Mouse (Mus musculus): ENCODE measurements at regions not wholly inside any gene's neighbourhood (a gene's known extent, or its start where the extent isn't known, plus 50 kb on each side); places are given as distances from the start of the nearest gene placed in this dataset.
A peak's percentile ranks its signal among the peaks of the same experiment; 100 is the strongest.
"Not testable (repeated sequence)": the region's sequence is repeated elsewhere in the genome, so short reads cannot be mapped to it uniquely, and the experiment has no call there.

DNA sequence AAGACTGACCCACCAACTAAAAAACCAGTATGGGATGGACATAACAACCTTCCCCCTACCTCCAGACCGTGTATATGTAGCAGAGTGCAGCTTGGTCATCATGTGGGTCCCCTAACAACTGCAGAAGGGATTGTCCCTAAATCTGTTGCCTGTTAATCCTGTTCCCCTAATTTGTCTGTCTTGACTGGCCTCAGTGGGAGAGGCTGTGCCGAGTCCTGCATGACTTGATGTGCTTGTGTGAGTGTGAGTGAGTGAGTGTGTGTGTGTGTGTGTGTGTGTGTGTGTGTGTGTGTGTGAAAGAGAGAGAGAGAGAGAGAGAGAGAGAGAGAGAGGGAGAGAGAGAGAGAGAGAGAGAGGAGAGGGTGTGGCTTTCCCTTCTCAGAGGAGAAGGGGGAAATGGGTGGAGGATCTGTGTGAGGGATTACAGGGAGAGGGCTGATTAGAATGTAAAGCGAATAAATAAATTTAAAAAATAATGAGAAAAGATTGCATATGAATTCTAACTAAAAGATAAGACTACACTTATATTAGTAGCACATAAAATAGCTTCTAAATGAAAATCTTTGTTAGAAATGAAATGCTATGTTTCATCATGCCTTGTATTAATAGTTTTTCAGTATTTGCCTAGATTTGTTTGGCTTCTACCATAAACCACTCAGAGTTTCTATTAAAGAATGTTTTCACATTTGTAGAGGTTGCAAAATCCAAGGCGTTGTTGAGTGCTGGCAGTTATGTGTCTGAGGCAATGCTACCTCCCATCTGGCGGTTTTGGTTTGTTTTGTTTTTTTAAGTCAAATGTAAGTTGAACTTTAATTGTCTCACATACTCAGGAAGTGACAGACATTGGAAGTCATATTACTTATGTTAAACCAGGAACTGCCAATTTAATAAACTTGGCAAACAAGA is 740.9 kb downstream of the Abca13 start:
- no peak for DNase-seq
- intact Hi-C loops (cut with DNase I), result no loop called here

GRCm38 (mm10) chr11:9962696-9963202 is 771.0 kb downstream of the Abca13 start:
- intact Hi-C loops (cut with DNase I), result no loop called here
- DNase-seq, result no peak

DNA sequence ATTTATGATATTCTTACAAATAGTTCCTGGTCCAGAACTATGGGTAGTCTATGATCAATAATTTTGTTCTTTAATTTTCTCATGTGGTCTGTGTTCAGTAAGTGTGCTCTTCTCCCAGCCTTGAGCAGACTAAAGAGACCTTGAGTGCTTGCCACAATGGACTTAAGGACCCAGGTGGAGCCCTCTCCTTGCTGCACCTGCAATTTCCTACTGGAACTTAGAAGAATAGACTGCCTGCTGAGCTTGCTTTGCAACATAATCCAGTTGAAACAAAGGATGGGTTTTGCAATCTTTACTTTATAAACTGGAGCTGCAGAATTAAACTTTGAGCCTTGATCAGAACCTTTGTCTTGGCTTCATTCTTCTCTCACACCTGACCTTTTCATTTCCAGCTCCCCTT is 791.2 kb downstream of the Abca13 start:
- no peak for DNase-seq
- intact Hi-C loops (cut with DNase I), result no loop called here

DNA sequence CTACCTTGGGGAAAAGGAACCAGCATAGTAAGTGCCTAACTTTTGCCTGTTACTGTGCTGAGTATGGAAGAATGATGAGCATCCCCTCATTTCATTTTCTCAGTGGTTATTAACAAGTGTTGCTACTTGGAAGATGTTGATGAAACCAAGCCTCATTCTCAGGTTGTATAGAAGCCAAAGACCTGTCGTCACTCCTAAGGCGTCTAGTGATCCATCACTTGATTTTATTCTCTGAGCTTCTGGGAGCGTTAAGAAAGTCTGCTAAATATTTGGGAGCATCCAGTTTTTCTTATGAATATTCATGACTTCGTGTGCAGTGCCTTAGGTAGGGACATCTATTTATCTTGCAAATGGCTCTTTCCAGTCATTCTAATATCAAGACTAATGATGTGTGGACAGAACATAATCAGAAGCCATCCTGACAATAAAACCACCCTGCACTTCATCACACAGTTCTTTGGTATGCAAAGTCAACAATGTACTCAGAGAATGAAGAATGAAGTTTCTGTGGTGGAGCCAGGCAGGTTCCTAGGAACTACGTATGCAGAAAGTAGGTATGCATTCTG is 802.9 kb downstream of the Abca13 start:
- DNase-seq, result no peak
- intact Hi-C loops (cut with DNase I), result no loop called here

GRCm38 (mm10) chr11:9995356-9995755 is 803.6 kb downstream of the Abca13 start:
- no peak for DNase-seq
- intact Hi-C loops (cut with DNase I), result no loop called here

DNA sequence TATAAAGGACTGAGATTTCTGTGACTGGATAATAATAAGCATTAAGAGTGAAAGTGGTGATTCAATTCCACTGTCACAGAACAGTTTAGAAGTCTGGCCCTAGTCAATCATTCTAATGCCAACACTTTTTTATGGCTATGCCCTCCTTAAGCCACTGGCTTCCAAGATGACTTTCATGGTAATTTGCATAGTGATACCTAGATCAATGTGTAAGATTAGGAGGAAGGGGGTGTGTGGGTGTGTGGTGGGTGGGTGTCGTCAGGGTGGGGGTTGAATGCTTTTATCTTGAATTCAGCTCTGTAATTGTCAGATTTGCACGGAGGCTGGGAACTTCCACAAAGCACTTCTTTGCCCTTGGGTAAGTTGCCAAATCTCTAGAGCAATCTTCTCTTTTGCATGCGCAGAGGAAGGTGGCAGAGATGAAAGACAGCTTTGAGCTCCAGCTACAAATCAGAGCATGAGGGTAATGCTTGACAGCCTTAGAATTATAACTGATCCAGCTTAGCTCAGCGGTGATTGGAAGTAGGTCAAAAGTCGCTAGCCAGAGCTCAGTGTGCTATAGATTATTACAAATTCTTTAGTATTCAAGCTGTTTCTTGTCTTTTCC is 805.9 kb downstream of the Abca13 start:
- intact Hi-C loops (cut with DNase I), result no loop called here
- no peak for DNase-seq

- peak in 1 of 2 experiments; percentile 5 for DNase-seq
- intact Hi-C loops (cut with DNase I), result no loop called here
Observed at GRCm38 (mm10) chr11:10002170-10002569, 810.4 kb downstream of the Abca13 start.

DNA sequence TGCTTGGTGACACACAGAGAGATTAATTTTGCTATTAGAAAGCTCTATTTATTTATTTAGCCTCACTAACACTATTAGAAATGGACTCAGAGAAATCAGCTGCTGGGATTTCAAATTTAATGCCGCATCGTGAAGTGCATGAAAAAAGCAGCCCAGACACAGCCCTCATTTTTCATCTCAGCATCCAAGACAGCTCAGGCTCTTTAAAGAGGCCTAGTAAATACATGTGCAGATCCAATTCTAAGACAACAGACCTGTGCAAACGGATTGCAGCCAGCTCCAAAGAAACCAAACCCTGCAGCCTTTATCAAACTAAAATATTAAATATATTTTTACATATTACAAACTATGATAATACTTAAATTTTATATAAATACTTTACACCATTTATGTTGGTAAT is 815.1 kb downstream of the Abca13 start:
- DNase-seq, result no peak
- intact Hi-C loops (cut with DNase I), result no loop called here

GRCm38 (mm10) chr11:10046593-10046992 is 854.9 kb downstream of the Abca13 start:
- intact Hi-C loops (cut with DNase I), result no loop called here
- DNase-seq, result no peak

- DNase-seq, result no peak
- intact Hi-C loops (cut with DNase I), result no loop called here
Observed at GRCm38 (mm10) chr11:10051584-10052210, 860.0 kb downstream of the Abca13 start.

- no peak for DNase-seq
- intact Hi-C loops (cut with DNase I), result no loop called here
Observed at GRCm38 (mm10) chr11:10071881-10072280, 880.1 kb downstream of the Abca13 start.

GRCm38 (mm10) chr11:10087939-10088338 is 896.2 kb downstream of the Abca13 start:
- intact Hi-C loops (cut with DNase I), result no loop called here
- DNase-seq, result no peak

DNA sequence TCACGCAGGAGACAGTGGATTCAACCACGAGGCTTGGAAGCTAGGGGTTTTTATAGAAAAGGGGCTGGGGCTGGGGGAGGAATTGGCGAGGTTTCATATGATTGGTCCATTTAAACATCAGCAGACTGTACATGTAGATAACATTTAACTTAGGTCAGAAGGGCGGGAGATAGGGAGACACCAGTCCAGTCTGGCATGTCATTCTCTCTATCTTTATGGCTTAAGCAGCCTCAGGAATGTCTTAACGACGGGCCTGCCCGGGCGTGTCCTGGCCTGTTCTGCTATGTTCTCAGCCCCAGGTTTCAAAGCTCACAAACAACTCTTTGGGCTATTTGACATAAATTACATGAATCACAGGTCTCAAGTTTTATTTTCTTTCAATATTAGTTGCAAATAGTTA is 910.6 kb downstream of the Abca13 start:
- intact Hi-C loops (cut with DNase I); DNase-seq: not testable (repeated sequence)

DNA sequence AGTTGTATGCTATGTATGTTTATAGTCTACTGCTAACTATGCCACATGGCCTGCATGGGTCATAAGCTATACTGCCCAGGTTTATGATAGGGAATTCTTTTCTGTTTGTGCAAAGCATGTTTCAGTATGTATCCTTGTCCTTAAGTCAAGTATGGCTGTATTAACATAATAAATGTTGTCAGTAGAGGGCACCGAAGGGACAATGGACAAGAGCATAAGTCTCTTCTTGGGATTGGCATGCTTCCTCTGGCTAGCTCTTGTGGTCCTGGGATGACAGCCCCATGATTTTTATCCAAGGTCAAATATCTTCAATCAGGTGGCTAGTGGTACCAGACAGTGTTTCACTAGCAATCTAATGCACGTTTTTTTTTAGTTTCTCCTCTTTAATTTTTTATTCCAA is 913.3 kb downstream of the Abca13 start:
- intact Hi-C loops (cut with DNase I), result no loop called here
- DNase-seq, result no peak

GRCm38 (mm10) chr11:10142161-10142560 is 950.4 kb downstream of the Abca13 start:
- DNase-seq, result no peak
- intact Hi-C loops (cut with DNase I), result no loop called here

- DNase-seq, result no peak
- intact Hi-C loops (cut with DNase I), result no loop called here
Observed at GRCm38 (mm10) chr11:10149160-10149559, 957.4 kb downstream of the Abca13 start.

DNA sequence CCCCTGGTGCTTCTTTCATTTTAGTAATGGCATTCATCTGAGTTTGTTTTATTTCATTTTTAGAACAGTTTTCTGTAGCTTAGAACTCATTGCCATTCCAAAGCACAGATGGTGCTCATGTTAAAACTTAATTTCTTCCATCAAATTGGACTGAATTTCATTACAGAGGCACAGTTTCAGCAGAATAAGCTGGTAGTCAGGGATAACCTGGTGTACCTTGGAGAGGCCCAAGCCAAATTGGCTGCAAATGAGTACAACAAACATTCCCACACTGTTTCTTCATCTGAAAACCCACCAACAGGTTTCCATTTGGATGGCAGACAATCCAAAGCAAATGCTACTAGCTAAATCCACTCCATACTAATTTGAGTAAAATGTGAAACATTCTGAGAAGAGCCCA is 960.2 kb upstream of the Vwc2 start:
- intact Hi-C loops (cut with DNase I), result no loop called here
- no peak for DNase-seq

- no peak for DNase-seq
- intact Hi-C loops (cut with DNase I), result no loop called here
Observed at GRCm38 (mm10) chr11:10193738-10194137, 920.3 kb upstream of the Vwc2 start.

- intact Hi-C loops (cut with DNase I), result no loop called here
Observed at GRCm38 (mm10) chr11:10194774-10195173, 919.2 kb upstream of the Vwc2 start.

DNA sequence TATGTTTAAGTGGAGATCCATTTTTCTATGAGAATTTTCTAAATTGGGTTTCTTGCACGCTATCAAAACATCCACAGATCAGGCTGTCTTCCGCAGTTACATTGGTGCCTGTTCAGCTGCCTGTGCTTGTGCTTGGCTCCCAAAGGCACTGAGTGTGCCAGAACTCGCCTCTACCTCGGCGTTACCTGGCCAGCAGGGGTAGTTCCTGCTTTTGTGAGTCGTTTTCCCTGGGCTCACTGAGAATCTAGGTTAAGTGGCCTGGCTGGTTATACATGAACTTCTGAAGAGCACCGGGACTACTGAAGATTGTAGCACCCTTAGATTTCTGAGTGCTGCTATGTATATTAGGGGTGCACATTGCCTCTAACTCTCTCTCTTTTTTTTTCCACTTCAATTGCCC is 913.0 kb upstream of the Vwc2 start:
- intact Hi-C loops (cut with DNase I), result no loop called here
- DNase-seq, result no peak

More at GRCm38 (mm10) chr11:10194774-10195173, 919.2 kb upstream of the Vwc2 start:
- DNase-seq, result no peak

DNA sequence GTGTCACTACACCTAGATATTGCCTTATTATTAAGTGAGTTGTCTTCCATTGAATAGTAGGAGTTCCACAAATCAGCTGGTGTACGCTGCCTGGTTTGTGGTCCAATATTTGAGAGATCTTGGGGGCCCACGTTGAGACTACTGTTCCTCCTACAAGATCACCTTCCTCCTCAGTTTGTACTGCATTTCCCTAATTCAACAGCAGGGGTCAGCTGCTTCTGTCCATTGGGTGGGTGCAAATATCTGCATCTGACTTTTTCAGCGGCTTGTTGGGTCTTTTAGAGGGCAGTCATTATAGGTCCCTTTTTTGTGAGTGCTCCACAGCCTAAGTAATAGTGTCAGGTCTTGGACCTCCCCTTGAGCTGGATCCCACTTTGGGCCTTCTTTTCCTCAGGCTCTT is 908.8 kb upstream of the Vwc2 start:
- intact Hi-C loops (cut with DNase I), result no loop called here
- DNase-seq, result no peak

Measured in heart, postnatal 36 days (tissue).